Mouse (Mus musculus) limb, embryonic 14.5 days (tissue): ENCODE data around the gene Gm26920. TPM values are rescaled to one million over a fixed set of nuclear protein-coding genes. Genes with fewer than 3 reads are reported as not detected.

Experiments
- ATAC-seq: fragments of 200-750 bp; cut with Nextera tagmentation; 2 replicates; pipeline ENCODE4 v1.8.0; 2017; ENCODE audit warnings: low read depth, moderate number of reproducible peaks, moderate TSS enrichment; ENCODE audit not compliant: low FRiP score
- DNase-seq: peaks from one replicate; pipeline ENCODE4 v3.0.0-alpha.2; 2015; ENCODE audit warnings: low spot score
- H3K27ac ChIP-seq: fragments of 300-500 bp; sonication (generic); replicated peaks from 2 replicates; pipeline ENCODE4 v1.5.1; 2014; ENCODE audit warnings: low read depth, mild to moderate bottlenecking, low read length, moderate library complexity, mixed read lengths
- H3K27me3 ChIP-seq: fragments of 300-500 bp; sonication (generic); 2 replicates; pipeline ENCODE4 v1.6.1; 2014; ENCODE audit warnings: low read length, mixed read lengths; ENCODE audit not compliant: control insufficient read depth, insufficient read depth
- H3K36me3 ChIP-seq: fragments of 300-500 bp; sonication (generic); 2 replicates; pipeline ENCODE4 v1.6.1; 2014; ENCODE audit warnings: mild to moderate bottlenecking, low read length, moderate library complexity, mixed read lengths; ENCODE audit not compliant: control insufficient read depth, insufficient read depth
- H3K4me1 ChIP-seq: fragments of 300-500 bp; sonication (generic); 2 replicates; pipeline ENCODE4 v1.6.1; 2014; ENCODE audit warnings: antibody characterized with exemption, low read length, mixed read lengths; ENCODE audit not compliant: control insufficient read depth, insufficient read depth
- H3K4me2 ChIP-seq: fragments of 300-500 bp; sonication (generic); replicated peaks from 2 replicates; pipeline ENCODE4 v1.6.1; 2014; ENCODE audit warnings: low read depth, mild to moderate bottlenecking, low read length, moderate library complexity; ENCODE audit not compliant: severe bottlenecking
- H3K4me3 ChIP-seq: fragments of 300-500 bp; sonication (generic); replicated peaks from 2 replicates; pipeline ENCODE4 v1.5.1; 2014; ENCODE audit warnings: low read length
- H3K9ac ChIP-seq: fragments of 300-500 bp; sonication (generic); 2 replicates; pipeline ENCODE4 v1.6.1; 2014; ENCODE audit warnings: mild to moderate bottlenecking, low read depth, low read length, moderate library complexity; ENCODE audit not compliant: severe bottlenecking
- H3K9me3 ChIP-seq: fragments of 300-500 bp; sonication (generic); 2 replicates; pipeline ENCODE4 v1.6.1; 2016; ENCODE audit warnings: low read length; ENCODE audit not compliant: control insufficient read depth
- POLR2A ChIP-seq: fragments of 200-500 bp; IDR thresholded peaks from 2 replicates; pipeline ENCODE4 v1.8.0; 2012; ENCODE audit warnings: inconsistent platforms, mild to moderate bottlenecking, moderate library complexity, borderline replicate concordance; ENCODE audit not compliant: insufficient read depth, insufficient read length; ENCODE audit errors: extremely low read depth
- WGBS: fragments of 180-500 bp; shearing (Covaris S2); extraction: QIAGEN DNeasy Blood & Tissue Kit; methylation state at CpG from one replicate; pipeline ENCODE4 v1.1.7; 2014; 5-methylcytosine and 5-hydroxymethylcytosine counted together
- polyA plus RNA-seq, 2 experiments: library from polyadenylated mRNA; depleted of rRNA in 1 of 2; stranded (reverse) in 1 of 2; unstranded in 1 of 2; fragments of >200 nt; fragmentation: Nextera tagmentation in 1 of 2; extraction: Ambion mirVana in 1 of 2; gene quantifications; 2 replicates each; pipeline versions ENCODE4 v1.2.1 to v1.2.3; 2012 to 2014

The Gm26920 gene
- polyA plus RNA-seq, 2 experiments, result 1.2 to 3.6 TPM

DNA sequence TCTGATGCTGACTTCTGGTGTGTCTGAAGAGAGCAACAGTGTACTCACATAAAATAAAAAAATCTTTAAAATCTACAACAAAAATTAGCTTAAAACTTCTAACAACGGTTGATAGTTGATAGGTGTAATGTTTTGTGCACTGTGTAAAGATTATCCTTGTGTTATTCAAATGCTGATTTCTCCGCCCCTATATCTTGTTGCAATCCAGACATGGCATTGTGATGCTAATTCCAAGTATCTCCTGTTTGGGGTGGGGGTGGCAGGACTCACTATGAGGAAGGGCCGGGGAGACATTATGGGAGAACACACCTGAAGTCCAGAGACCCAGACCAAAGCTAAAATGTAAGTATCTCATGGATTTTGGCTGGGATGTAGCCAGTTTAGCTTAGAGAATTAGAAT is 58.8 kb downstream of the Gm26920 start:
- TF ChIP-seq POLR2A, result no peak
- Histone ChIP-seq H3K9me3 (no peaks in the 10 kb centered on the region), H3K9ac (no peak overlapping the region), H3K27ac (no peak overlapping the region), H3K4me1 (no peaks in the 10 kb centered on the region), H3K36me3 (peaks cover 12% of the 10 kb centered on the region), H3K4me2 (no peak overlapping the region), H3K4me3 (no peak overlapping the region), H3K27me3 (no peaks in the 10 kb centered on the region)
- WGBS, result 84% methylated on average over 3 of the region's 3 CpGs
- ATAC-seq (no peak), DNase-seq (no peak)

DNA sequence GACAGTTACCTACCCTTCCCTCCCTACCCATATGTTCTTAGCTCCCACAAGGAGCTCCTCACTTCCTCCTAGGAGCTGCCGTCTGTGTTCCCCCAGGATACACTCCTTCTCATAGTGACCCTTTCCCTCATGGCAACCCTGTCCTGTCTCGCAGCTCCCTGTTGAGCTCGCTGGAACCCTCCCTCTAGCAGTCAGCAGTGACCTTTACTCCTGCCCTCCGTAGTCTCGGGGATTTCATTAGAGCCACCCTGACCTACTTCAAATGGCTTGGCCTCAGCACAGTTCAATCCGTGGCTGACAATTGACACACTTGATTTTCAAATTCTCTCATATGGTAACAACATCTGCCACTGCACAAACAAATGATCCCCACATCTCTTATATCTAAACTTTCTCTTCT is 59.5 kb downstream of the Gm26920 start:
- H3K4me3 ChIP-seq, result no peak overlapping the region
- 37% methylated on average over 6 of the region's 6 CpGs for WGBS
- TF ChIP-seq POLR2A, result no peak
- no peak overlapping the region for H3K4me2 ChIP-seq
- no peaks in the 10 kb centered on the region for H3K4me1 ChIP-seq
- no peaks in the 10 kb centered on the region for H3K27me3 ChIP-seq
- peaks cover 17% of the 10 kb centered on the region for H3K36me3 ChIP-seq
- no peak overlapping the region for H3K27ac ChIP-seq
- ATAC-seq, result no peak
- no peaks in the 10 kb centered on the region for H3K9me3 ChIP-seq
- no peak overlapping the region for H3K9ac ChIP-seq
- DNase-seq, result no peak

DNA sequence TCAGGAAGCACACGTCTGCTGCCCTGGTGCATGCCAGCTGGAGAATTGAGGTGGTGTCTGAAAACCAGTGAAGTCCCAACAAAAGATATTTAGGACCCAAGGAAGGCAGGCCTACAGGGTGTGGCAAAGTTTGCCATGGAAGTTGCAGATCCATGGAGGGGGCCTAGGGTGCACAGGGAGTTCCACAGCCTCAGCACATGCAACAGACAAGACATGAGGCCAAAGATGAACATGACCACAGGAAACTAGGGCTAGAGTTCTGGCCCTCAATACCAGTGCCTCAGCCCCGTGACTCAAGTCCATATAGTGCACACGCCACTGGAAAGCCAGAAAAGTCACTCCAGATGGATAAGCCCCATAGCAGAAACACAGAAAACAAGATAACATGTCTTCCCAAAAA is 61.6 kb downstream of the Gm26920 start:
- peaks cover 36% of the 10 kb centered on the region for H3K36me3 ChIP-seq
- no peak overlapping the region for H3K4me3 ChIP-seq
- H3K4me2 ChIP-seq, result no peak overlapping the region
- no peaks in the 10 kb centered on the region for H3K27me3 ChIP-seq
- no peak overlapping the region for H3K9ac ChIP-seq
- TF ChIP-seq POLR2A, result no peak
- no peak for DNase-seq
- no peaks in the 10 kb centered on the region for H3K4me1 ChIP-seq
- WGBS, result 85% methylated on average over 3 of the region's 3 CpGs
- no peak overlapping the region for H3K27ac ChIP-seq
- ATAC-seq, result no peak
- H3K9me3 ChIP-seq, result no peaks in the 10 kb centered on the region

DNA sequence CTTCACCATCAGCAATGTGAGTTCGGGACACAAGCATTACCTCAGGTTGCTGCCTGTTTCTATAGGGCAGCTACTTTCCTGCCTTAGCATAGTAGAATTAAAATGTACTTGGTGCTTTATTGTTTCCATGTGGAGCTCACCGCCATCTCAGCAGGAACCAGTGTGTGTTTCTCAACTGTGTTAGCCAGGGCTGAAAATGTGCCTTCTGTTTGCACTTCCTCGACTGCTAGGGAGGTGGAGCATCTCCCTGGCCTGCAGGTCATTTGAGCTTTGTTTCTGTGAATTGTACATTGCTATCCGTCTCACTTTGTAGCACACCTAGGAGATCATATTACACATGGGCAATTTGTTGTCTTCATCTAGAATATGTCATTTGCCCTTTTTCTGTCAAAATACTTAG is 62.9 kb downstream of the Gm26920 start:
- no peaks in the 10 kb centered on the region for H3K4me1 ChIP-seq
- no peak overlapping the region for H3K4me3 ChIP-seq
- no peaks in the 10 kb centered on the region for H3K27me3 ChIP-seq
- H3K9me3 ChIP-seq, result no peaks in the 10 kb centered on the region
- DNase-seq, result no peak
- no peak overlapping the region for H3K27ac ChIP-seq
- no peak for TF ChIP-seq POLR2A
- WGBS, result 34% methylated on average over 4 of the region's 4 CpGs
- ATAC-seq, result no peak
- no peak overlapping the region for H3K4me2 ChIP-seq
- H3K36me3 ChIP-seq, result peaks cover 48% of the 10 kb centered on the region
- no peak overlapping the region for H3K9ac ChIP-seq

DNA sequence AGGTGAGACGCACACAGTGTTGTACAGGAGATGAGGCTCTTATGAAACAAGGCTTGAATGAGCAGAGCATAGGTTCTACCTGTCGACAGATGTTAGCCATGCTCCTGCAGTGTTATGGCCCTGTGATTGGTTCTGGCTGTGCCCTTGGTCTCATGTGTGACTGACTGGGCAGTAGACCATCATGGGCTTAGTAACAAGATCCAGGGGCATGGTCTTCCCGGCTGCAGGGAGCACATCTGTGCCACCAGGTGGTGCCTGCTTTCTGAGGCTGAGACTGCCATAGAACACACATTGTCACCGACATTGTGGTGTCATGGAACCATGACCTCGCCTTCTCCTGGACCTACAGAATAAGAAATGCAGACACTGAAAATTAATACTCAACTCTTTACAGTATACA is 64.9 kb downstream of the Gm26920 start:
- Histone ChIP-seq H3K4me1 (no peaks in the 10 kb centered on the region), H3K36me3 (peaks cover 60% of the 10 kb centered on the region), H3K4me2 (no peak overlapping the region), H3K4me3 (no peak overlapping the region), H3K9ac (no peak overlapping the region), H3K9me3 (no peaks in the 10 kb centered on the region), H3K27me3 (no peaks in the 10 kb centered on the region), H3K27ac (no peak overlapping the region)
- 67% methylated on average over 5 of the region's 5 CpGs for WGBS
- ATAC-seq (no peak), DNase-seq (no peak)
- no peak for TF ChIP-seq POLR2A

DNA sequence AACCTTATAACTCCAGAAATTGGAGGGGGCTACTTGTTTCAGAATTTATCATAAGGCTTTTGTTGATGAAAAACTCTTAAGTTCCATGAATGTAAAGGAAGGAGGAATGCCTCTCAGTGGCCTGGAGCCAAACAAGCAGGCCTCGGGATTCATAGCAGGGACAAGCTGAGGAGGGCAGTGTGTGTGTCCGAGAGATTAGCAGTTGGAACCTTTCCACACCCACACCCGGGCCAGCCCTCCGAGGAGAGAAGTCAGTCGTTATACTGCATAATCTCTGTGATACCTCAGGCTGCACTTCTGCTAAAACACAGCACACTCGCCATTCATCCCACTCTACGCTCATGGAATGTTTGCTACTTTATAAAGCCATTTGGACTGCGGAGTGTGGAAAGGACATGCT is 66.4 kb downstream of the Gm26920 start:
- ATAC-seq, result no peak
- no peak for TF ChIP-seq POLR2A
- H3K27me3 ChIP-seq, result no peaks in the 10 kb centered on the region
- WGBS, result 92% methylated on average over 8 of the region's 8 CpGs
- no peak for DNase-seq
- H3K9ac ChIP-seq, result no peak overlapping the region
- H3K4me2 ChIP-seq, result no peak overlapping the region
- peaks cover 73% of the 10 kb centered on the region for H3K36me3 ChIP-seq
- H3K4me1 ChIP-seq, result no peaks in the 10 kb centered on the region
- H3K4me3 ChIP-seq, result no peak overlapping the region
- no peak overlapping the region for H3K27ac ChIP-seq
- H3K9me3 ChIP-seq, result no peaks in the 10 kb centered on the region
